Mouse (Mus musculus): ENCODE data around the gene Nxn. TPM values are rescaled to one million over a fixed set of nuclear protein-coding genes. Genes with fewer than 3 reads are reported as not detected.
"Not testable (repeated sequence)": the region's sequence is repeated elsewhere in the genome, so short reads cannot be mapped to it uniquely, and the experiment has no call there.

Gene Nxn
- polyA plus RNA-seq, 1 experiment from 2014 or later = 12.0 TPM

DNA sequence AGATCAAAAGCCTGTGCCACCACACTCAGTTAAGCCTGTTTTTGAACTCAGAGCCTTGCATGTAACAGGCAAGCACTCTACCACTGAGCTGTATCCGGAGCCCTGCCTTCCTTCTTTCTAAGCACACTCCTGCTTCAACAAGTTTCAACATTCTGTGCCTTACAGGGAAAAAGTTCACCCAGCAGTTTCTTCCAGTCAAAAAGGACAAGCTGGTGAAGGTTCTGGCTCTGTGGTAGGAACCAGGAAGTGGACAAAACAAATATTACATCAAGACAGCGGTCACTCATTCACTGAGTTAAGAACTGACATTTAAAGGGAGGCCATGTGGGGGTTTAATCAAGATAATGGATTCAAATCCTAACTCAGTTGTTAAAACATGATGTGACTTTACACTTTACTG lies 183.9 kb downstream of the Nxn start:
- peaks cover 22% of the 10 kb centered on the region; the same call in 1 of the 2 replicates for H3K36me3 ChIP-seq (ENCODE audit: control insufficient read depth, insufficient read depth, low read length)

DNA sequence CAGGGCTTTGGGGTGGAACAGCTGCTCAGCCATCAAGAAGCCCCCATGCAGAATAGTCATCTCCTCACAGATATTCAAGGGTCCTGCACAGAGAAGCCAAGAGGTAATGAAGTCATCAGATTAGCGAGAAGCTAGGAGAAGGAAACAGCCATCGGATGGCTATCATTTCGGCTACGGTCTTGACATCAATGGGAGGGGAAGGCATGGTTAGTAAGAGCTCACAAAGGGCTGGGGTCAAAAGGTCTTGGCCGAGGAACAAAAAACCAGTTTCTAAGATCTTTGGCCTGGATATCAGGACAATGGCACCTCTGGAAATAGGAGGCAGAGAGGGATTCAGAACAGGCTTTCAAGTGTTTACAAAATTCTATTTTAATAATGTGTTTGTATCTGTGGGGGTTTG lies 185.1 kb downstream of the Nxn start:
- H3K4me3 ChIP-seq (ENCODE audit: low read depth, low read length) = no peak overlapping the region
- DNase-seq (ENCODE audit: low spot score) (no peak), ATAC-seq (replicated peaks; ENCODE audit: low FRiP score) (no peak)
- H3K36me3 ChIP-seq (ENCODE audit: control insufficient read depth, insufficient read depth, low read length) = peaks cover 22% of the 10 kb centered on the region; the same call in 1 of the 2 replicates
- no peaks in the 10 kb centered on the region for H3K27me3 ChIP-seq (replicated peaks; ENCODE audit: control insufficient read depth, insufficient read depth, low read length)
- WGBS = 89% methylated on average over 5 of the region's 5 CpGs
- H3K9ac ChIP-seq (ENCODE audit: low read depth, low read length) = no peak overlapping the region
- H3K9me3 ChIP-seq (ENCODE audit: control insufficient read depth, low read length) = no peaks in the 10 kb centered on the region
- no peak overlapping the region for H3K4me2 ChIP-seq
- no peak overlapping the region for H3K27ac ChIP-seq (ENCODE audit: low read depth, low read length)
- peaks cover 14% of the 10 kb centered on the region for H3K4me1 ChIP-seq (replicated peaks; ENCODE audit: control insufficient read depth, insufficient read depth, low read length)

More for the DNA sequence above, 183.9 kb downstream of the Nxn start:
- H3K27ac ChIP-seq (ENCODE audit: low read depth, low read length) = no peak overlapping the region
- H3K4me3 ChIP-seq (ENCODE audit: low read depth, low read length) = no peak overlapping the region
- DNase-seq (ENCODE audit: low spot score) = no peak
- H3K4me2 ChIP-seq = no peak overlapping the region
- H3K9me3 ChIP-seq (ENCODE audit: control insufficient read depth, low read length) = no peaks in the 10 kb centered on the region
- WGBS = 85% methylated on average over 2 of the region's 2 CpGs
- no peaks in the 10 kb centered on the region for H3K27me3 ChIP-seq (replicated peaks; ENCODE audit: control insufficient read depth, insufficient read depth, low read length)
- ATAC-seq (replicated peaks; ENCODE audit: low FRiP score) = no peak
- peaks cover 14% of the 10 kb centered on the region for H3K4me1 ChIP-seq (replicated peaks; ENCODE audit: control insufficient read depth, insufficient read depth, low read length)
- no peak overlapping the region for H3K9ac ChIP-seq (ENCODE audit: low read depth, low read length)

DNA sequence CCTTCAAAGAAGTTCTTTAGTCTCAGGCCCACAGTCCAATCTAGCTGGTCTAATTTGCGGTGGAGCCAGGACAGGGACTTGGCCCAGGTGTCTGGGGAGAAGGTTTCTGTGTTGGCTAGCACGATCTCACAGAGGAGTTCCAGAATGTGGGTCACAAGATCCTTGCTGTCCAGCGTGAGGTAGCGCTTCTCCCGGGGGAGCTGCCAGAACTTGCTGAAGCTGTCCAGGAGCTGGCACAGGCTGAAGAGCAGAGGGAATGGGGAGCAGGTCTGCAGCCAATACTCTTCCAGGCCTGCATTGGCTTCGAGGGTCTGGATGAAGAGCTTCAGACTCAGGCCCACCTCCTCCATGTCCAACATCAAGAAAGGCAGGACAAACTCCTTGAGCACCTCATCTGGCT lies 187.3 kb downstream of the Nxn start:
- not testable (repeated sequence) for H3K4me3 ChIP-seq (ENCODE audit: low read depth, low read length); H3K27ac ChIP-seq (ENCODE audit: low read depth, low read length); ATAC-seq (replicated peaks; ENCODE audit: low FRiP score); DNase-seq (ENCODE audit: low spot score); H3K27me3 ChIP-seq (replicated peaks; ENCODE audit: control insufficient read depth, insufficient read depth, low read length); H3K9me3 ChIP-seq (ENCODE audit: control insufficient read depth, low read length); H3K4me1 ChIP-seq (replicated peaks; ENCODE audit: control insufficient read depth, insufficient read depth, low read length); H3K4me2 ChIP-seq; H3K9ac ChIP-seq (ENCODE audit: low read depth, low read length)
- WGBS = 93% methylated on average over 3 of the region's 6 CpGs
- peaks cover 22% of the 10 kb centered on the region; the same call in 1 of the 2 replicates for H3K36me3 ChIP-seq (ENCODE audit: control insufficient read depth, insufficient read depth, low read length)

DNA sequence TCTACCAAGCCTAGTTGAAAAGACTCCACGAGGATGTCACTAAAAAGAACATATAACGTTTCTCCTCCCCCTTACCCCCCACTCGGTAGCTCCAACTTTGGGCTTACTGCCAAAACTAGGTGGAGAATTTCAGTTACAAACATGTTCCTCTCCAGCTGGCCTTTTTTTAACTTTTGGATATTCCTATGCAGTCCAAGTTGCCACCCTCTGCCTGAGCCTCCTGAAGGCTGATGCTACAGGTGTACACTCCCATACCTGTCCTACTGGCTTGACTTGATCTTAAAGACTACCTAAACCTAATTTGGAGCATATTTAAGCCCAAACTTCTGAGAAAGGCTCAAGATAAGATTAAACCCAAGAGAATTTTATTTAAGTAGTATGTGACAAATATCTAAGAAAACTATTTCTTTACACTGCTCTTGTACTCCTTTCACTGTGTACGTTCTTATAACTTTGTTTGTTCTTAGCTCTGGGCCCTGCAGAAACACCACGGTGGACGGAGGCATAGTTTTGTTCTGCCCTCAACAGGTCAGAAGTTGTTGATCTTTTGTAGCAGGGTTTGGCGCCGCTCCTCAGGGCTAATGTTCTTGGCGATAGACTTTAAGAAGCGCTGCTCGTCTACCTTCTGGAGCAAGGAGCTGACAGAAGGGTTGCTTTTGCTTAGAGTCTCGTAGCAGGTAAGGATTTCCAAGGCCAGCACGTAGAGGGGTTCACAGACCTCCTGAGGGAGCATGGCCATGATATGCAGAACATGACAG lies 188.5 kb downstream of the Nxn start:
- Histone ChIP-seq H3K9me3 (ENCODE audit: control insufficient read depth, low read length) (no peaks in the 10 kb centered on the region), H3K36me3 (ENCODE audit: control insufficient read depth, insufficient read depth, low read length) (peaks cover 22% of the 10 kb centered on the region; the same call in 1 of the 2 replicates), H3K27me3 (replicated peaks; ENCODE audit: control insufficient read depth, insufficient read depth, low read length) (no peaks in the 10 kb centered on the region), H3K4me1 (replicated peaks; ENCODE audit: control insufficient read depth, insufficient read depth, low read length) (no peaks in the 10 kb centered on the region; the same call in 1 of the 2 replicates), H3K27ac (ENCODE audit: low read depth, low read length) (no peak overlapping the region), H3K4me2 (no peak overlapping the region), H3K9ac (ENCODE audit: low read depth, low read length) (no peak overlapping the region), H3K4me3 (ENCODE audit: low read depth, low read length) (no peak overlapping the region)
- WGBS = 86% methylated on average over 13 of the region's 13 CpGs
- ATAC-seq (replicated peaks; ENCODE audit: low FRiP score) (no peak), DNase-seq (ENCODE audit: low spot score) (no peak)

Other genes starting within 250 kb of the Nxn start
- gene Vps53, start 219.5 kb downstream of the Nxn start, polyA plus RNA-seq (2014; fragmentation: Nextera tagmentation; extraction: Ambion mirVana) = 30.8 and 31.5 TPM in 2 replicates
- gene Fam57a, start 219.5 kb downstream of the Nxn start, polyA plus RNA-seq (2014; fragmentation: Nextera tagmentation; extraction: Ambion mirVana) = 14.8 and 15.4 TPM in 2 replicates
- gene Dbil5, start 181.5 kb downstream of the Nxn start, polyA plus RNA-seq (2014; fragmentation: Nextera tagmentation; extraction: Ambion mirVana) = 0.74 TPM in 1 of 2 replicates, not detected in the other
- gene Gemin4, start 181.5 kb downstream of the Nxn start, polyA plus RNA-seq (2014; fragmentation: Nextera tagmentation; extraction: Ambion mirVana) = 50.2 and 58.3 TPM in 2 replicates
- gene Mrm3, start 155.4 kb downstream of the Nxn start, polyA plus RNA-seq (2014; fragmentation: Nextera tagmentation; extraction: Ambion mirVana) = 36.3 and 37.0 TPM in 2 replicates
- 137 and 144 TPM in 2 replicates for gene Glod4, start 155.4 kb downstream of the Nxn start, polyA plus RNA-seq (2014; fragmentation: Nextera tagmentation; extraction: Ambion mirVana)
- gene Timm22, start 7.8 kb upstream of the Nxn start, polyA plus RNA-seq (2014; fragmentation: Nextera tagmentation; extraction: Ambion mirVana) = 91.2 and 91.9 TPM in 2 replicates
- 11.6 and 12.9 TPM in 2 replicates for gene Abr, start 223.2 kb upstream of the Nxn start, polyA plus RNA-seq (2014; fragmentation: Nextera tagmentation; extraction: Ambion mirVana)